Mouse (Mus musculus) limb, embryonic 14.5 days (tissue): ENCODE measurements around the gene Vmn2r14. TPM values are rescaled to one million over a fixed set of nuclear protein-coding genes. Genes with fewer than 3 reads are reported as not detected.
"Not testable (repeated sequence)": the region's sequence is repeated elsewhere in the genome, so short reads cannot be mapped to it uniquely, and the experiment has no call there.

Source experiments
- ATAC-seq: fragments of 200-750 bp; cut with Nextera tagmentation; 2 replicates; pipeline ENCODE4 v1.8.0; 2017; ENCODE audit warnings: low read depth, moderate number of reproducible peaks, moderate TSS enrichment; ENCODE audit not compliant: low FRiP score
- DNase-seq: peaks from one replicate; pipeline ENCODE4 v3.0.0-alpha.2; 2015; ENCODE audit warnings: low spot score
- H3K27ac ChIP-seq: fragments of 300-500 bp; sonication (generic); replicated peaks from 2 replicates; pipeline ENCODE4 v1.5.1; 2014; ENCODE audit warnings: low read depth, mild to moderate bottlenecking, low read length, moderate library complexity, mixed read lengths
- H3K27me3 ChIP-seq: fragments of 300-500 bp; sonication (generic); 2 replicates; pipeline ENCODE4 v1.6.1; 2014; ENCODE audit warnings: low read length, mixed read lengths; ENCODE audit not compliant: control insufficient read depth, insufficient read depth
- H3K36me3 ChIP-seq: fragments of 300-500 bp; sonication (generic); 2 replicates; pipeline ENCODE4 v1.6.1; 2014; ENCODE audit warnings: mild to moderate bottlenecking, low read length, moderate library complexity, mixed read lengths; ENCODE audit not compliant: control insufficient read depth, insufficient read depth
- H3K4me1 ChIP-seq: fragments of 300-500 bp; sonication (generic); 2 replicates; pipeline ENCODE4 v1.6.1; 2014; ENCODE audit warnings: antibody characterized with exemption, low read length, mixed read lengths; ENCODE audit not compliant: control insufficient read depth, insufficient read depth
- H3K4me2 ChIP-seq: fragments of 300-500 bp; sonication (generic); replicated peaks from 2 replicates; pipeline ENCODE4 v1.6.1; 2014; ENCODE audit warnings: low read depth, mild to moderate bottlenecking, low read length, moderate library complexity; ENCODE audit not compliant: severe bottlenecking
- H3K4me3 ChIP-seq: fragments of 300-500 bp; sonication (generic); replicated peaks from 2 replicates; pipeline ENCODE4 v1.5.1; 2014; ENCODE audit warnings: low read length
- H3K9ac ChIP-seq: fragments of 300-500 bp; sonication (generic); 2 replicates; pipeline ENCODE4 v1.6.1; 2014; ENCODE audit warnings: mild to moderate bottlenecking, low read depth, low read length, moderate library complexity; ENCODE audit not compliant: severe bottlenecking
- H3K9me3 ChIP-seq: fragments of 300-500 bp; sonication (generic); 2 replicates; pipeline ENCODE4 v1.6.1; 2016; ENCODE audit warnings: low read length; ENCODE audit not compliant: control insufficient read depth
- POLR2A ChIP-seq: fragments of 200-500 bp; IDR thresholded peaks from 2 replicates; pipeline ENCODE4 v1.8.0; 2012; ENCODE audit warnings: inconsistent platforms, mild to moderate bottlenecking, moderate library complexity, borderline replicate concordance; ENCODE audit not compliant: insufficient read depth, insufficient read length; ENCODE audit errors: extremely low read depth
- WGBS: fragments of 180-500 bp; shearing (Covaris S2); extraction: QIAGEN DNeasy Blood & Tissue Kit; methylation state at CpG from one replicate; pipeline ENCODE4 v1.1.7; 2014; 5-methylcytosine and 5-hydroxymethylcytosine counted together
- polyA plus RNA-seq, 2 experiments: library from polyadenylated mRNA; depleted of rRNA in 1 of 2; stranded (reverse) in 1 of 2; unstranded in 1 of 2; fragments of >200 nt; fragmentation: Nextera tagmentation in 1 of 2; extraction: Ambion mirVana in 1 of 2; gene quantifications; 2 replicates each; pipeline versions ENCODE4 v1.2.1 to v1.2.3; 2012 to 2014

Vmn2r14 gene
- polyA plus RNA-seq (2012; rRNA removed) (not detected in 2 replicates), polyA plus RNA-seq (2014; fragmentation: Nextera tagmentation; extraction: Ambion mirVana) (not detected in 2 replicates)

GRCm38 (mm10) chr5:109224608-109225007, at the start of gene Vmn2r14:
Gene Vmn2r14, minus strand, starts transcription at chr5:109224708.
- Histone ChIP-seq H3K27ac (no peak within 1 kb of the TSS), H3K4me2 (no peak within 1 kb of the TSS), H3K4me3 (no peak within 1 kb of the TSS), H3K36me3 (no peaks in the 10 kb centered on the region), H3K27me3 (no peaks in the 10 kb centered on the region), H3K4me1 (no peaks in the 10 kb centered on the region), H3K9ac (no peak within 1 kb of the TSS), H3K9me3 (peaks cover 2% of the 10 kb centered on the region; the same call in 1 of the 2 replicates)
- DNase-seq: no peak
- TF ChIP-seq POLR2A: no peak
- no peak for ATAC-seq
- WGBS: 72% methylated on average over 3 of the region's 3 CpGs

- 56% methylated on average over 2 of the region's 2 CpGs for WGBS
- H3K4me3 ChIP-seq, H3K4me1 ChIP-seq, H3K36me3 ChIP-seq, H3K4me2 ChIP-seq, H3K9ac ChIP-seq, H3K9me3 ChIP-seq, ATAC-seq, H3K27ac ChIP-seq, DNase-seq, H3K27me3 ChIP-seq: not testable (repeated sequence)
These were observed 32.4 kb downstream of the Vmn2r14 start, which contains the start of gene Vmn2r13 for GRCm38 (mm10) chr5:109192099-109192498. Gene Vmn2r13, minus strand, starts transcription at chr5:109192199.

DNA sequence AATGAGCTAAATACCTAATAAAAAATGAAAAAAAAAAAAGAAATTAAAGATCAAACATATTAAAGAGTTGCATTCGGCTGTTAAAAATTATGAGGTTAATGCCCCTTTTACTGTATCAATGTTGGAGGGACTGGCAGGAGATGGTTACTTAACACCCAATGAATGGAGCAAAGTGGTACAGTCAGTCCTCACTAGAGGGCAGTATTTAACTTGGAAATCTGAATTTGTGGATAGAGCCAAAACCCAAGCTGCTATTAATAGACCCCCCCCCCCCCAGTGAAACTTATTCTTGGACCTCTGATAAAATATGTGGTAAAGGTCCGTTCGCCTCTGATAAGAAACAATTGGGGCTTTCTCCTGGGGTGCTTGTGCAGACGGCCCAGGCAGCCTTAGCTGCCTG, 57.7 kb downstream of the Vmn2r14 start:
- H3K4me1 ChIP-seq, H3K36me3 ChIP-seq, H3K4me3 ChIP-seq, H3K9ac ChIP-seq, H3K4me2 ChIP-seq, H3K27me3 ChIP-seq, H3K27ac ChIP-seq, H3K9me3 ChIP-seq, ATAC-seq, DNase-seq: not testable (repeated sequence)
- WGBS: 82% methylated on average over 4 of the region's 4 CpGs

Other genes starting within 250 kb of the Vmn2r14 start
- not detected in 2 replicates for gene Vmn2r10, start 218.2 kb downstream of the Vmn2r14 start, polyA plus RNA-seq (2012; rRNA removed)
- gene Vmn2r10, start 218.2 kb downstream of the Vmn2r14 start, polyA plus RNA-seq (2014; fragmentation: Nextera tagmentation; extraction: Ambion mirVana): not detected in 2 replicates
- gene Vmn2r11, start 165.1 kb downstream of the Vmn2r14 start, polyA plus RNA-seq (2012; rRNA removed): not detected in 2 replicates
- gene Vmn2r11, start 165.1 kb downstream of the Vmn2r14 start, polyA plus RNA-seq (2014; fragmentation: Nextera tagmentation; extraction: Ambion mirVana): not detected in 2 replicates
- not detected in 2 replicates for gene Vmn2r12, start 126.8 kb downstream of the Vmn2r14 start, polyA plus RNA-seq (2012; rRNA removed)
- not detected in 2 replicates for gene Vmn2r12, start 126.8 kb downstream of the Vmn2r14 start, polyA plus RNA-seq (2014; fragmentation: Nextera tagmentation; extraction: Ambion mirVana)
- gene Vmn2r13, start 32.5 kb downstream of the Vmn2r14 start, polyA plus RNA-seq (2012; rRNA removed): not detected in 2 replicates
- not detected in 2 replicates for gene Vmn2r13, start 32.5 kb downstream of the Vmn2r14 start, polyA plus RNA-seq (2014; fragmentation: Nextera tagmentation; extraction: Ambion mirVana)
- gene Vmn2r15, start 72.9 kb upstream of the Vmn2r14 start, polyA plus RNA-seq (2012; rRNA removed): not detected in 2 replicates
- not detected in 2 replicates for gene Vmn2r15, start 72.9 kb upstream of the Vmn2r14 start, polyA plus RNA-seq (2014; fragmentation: Nextera tagmentation; extraction: Ambion mirVana)
- gene Vmn2r16, start 105.5 kb upstream of the Vmn2r14 start, polyA plus RNA-seq (2012; rRNA removed): not detected in 2 replicates
- gene Vmn2r16, start 105.5 kb upstream of the Vmn2r14 start, polyA plus RNA-seq (2014; fragmentation: Nextera tagmentation; extraction: Ambion mirVana): not detected in 2 replicates
- not detected in 2 replicates for gene Vmn2r17, start 195.0 kb upstream of the Vmn2r14 start, polyA plus RNA-seq (2012; rRNA removed)
- not detected in 2 replicates for gene Vmn2r17, start 195.0 kb upstream of the Vmn2r14 start, polyA plus RNA-seq (2014; fragmentation: Nextera tagmentation; extraction: Ambion mirVana)